Mouse (Mus musculus): Measurements from ENCODE around the gene Gtf2i. TPM values are rescaled to one million over a fixed set of nuclear protein-coding genes. Genes with fewer than 3 reads are reported as not detected.
"Not testable (repeated sequence)": the region's sequence is repeated elsewhere in the genome, so short reads cannot be mapped to it uniquely, and the experiment has no call there.

The Gtf2i gene
- polyA plus RNA-seq, 1 experiment = 79.7 TPM

DNA sequence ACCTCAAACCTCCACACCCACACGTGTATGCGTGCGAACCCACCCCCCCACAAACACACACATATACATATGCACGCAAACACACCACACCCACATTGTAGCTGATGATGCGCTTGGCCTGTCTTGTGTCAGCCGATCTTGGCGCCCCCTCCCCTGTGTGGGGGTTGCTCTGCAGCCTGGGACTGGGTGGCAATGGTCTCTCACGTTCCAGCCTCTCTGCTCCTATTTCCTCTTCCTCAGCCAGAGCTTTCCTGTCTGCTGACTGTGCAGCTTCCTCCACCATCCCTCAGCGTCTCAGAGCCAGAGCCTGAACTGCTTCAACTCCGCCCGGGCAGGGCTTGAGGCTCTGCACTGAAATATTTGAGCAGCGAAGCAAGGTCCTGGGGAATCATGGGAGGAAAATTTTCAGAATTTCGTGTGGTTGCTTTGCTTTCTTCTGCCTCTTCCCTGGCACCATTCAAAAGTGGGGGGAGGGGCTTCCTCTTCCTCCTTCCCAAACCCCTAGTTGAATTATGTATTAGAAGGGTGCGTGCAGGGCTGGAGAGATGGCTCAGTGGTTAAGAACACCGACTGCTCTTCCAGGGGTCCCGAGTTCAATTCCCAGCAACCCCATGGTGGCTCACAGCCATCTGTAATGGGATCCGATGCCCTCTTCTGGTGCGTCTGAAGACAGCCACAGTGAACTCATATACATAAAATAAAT, 28.1 kb upstream of the Gtf2i start:
- no peak for TF ChIP-seq SRF (IDR thresholded peaks at IDR 0.05; ENCODE audit: control insufficient read depth, insufficient read length, low read depth)
- no peak for TF ChIP-seq MAX (IDR thresholded peaks at IDR 0.05; ENCODE audit: low read depth)
- TF ChIP-seq REST (IDR thresholded peaks at IDR 0.05; ENCODE audit: insufficient read depth, insufficient read length) = no peak
- no peak for TF ChIP-seq USF1 (IDR thresholded peaks at IDR 0.05; ENCODE audit: low read depth)
- no peak for TF ChIP-seq MYOG (IDR thresholded peaks at IDR 0.05; ENCODE audit: control insufficient read depth in 1 of 3, insufficient read depth in 1 of 3, insufficient read length in 2 of 3, low read depth in 2 of 3)
- TF ChIP-seq MYOD1 (IDR thresholded peaks at IDR 0.05; ENCODE audit: control insufficient read depth in 1 of 3, insufficient read length in 2 of 3, low read depth in 2 of 3) = no peak
- no peak for TF ChIP-seq POLR2A (IDR thresholded peaks at IDR 0.05; ENCODE audit: insufficient read length, low read depth)
- TF ChIP-seq CEBPB (IDR thresholded peaks at IDR 0.05; ENCODE audit: insufficient read depth, poor library complexity, severe bottlenecking) = no peak
- no peak for TF ChIP-seq TCF3 (IDR thresholded peaks at IDR 0.05; ENCODE audit: insufficient read length, low read depth)
- TF ChIP-seq TCF12 (IDR thresholded peaks at IDR 0.05; ENCODE audit: insufficient read depth, poor library complexity, severe bottlenecking) = no peak
- TF ChIP-seq E2F4 (IDR thresholded peaks at IDR 0.05; ENCODE audit: insufficient read depth) = no peak
- TF ChIP-seq POLR2AphosphoS2 (IDR thresholded peaks at IDR 0.05; ENCODE audit: insufficient read length, low read depth) = no peak
- Histone ChIP-seq H3K4me3 (no peak overlapping the region), H3K4me2 (ENCODE audit: low read depth) (no peak overlapping the region)

DNA sequence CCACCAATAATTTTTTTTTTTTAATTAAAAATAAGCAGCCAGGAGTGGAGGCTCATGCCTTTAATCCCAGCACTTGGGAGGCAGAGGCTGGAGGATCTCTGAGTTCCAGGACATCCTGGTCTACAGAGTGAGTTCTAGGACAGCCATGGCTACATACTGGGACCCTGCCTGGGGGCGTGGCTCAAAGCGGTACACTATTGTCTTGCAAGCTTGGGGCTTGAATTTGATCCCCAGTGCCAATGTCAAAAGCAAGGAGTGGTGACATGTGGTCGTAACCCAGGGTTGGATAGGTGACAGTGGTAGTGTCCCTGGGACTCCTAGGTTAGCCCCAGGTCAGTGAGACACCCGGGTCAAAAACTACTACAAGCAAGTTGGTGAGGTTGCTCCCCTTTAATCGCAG, 27.2 kb upstream of the Gtf2i start:
- Histone ChIP-seq H3K79me2 (ENCODE audit: control insufficient read depth, insufficient read depth) (no peaks in the 10 kb centered on the region), H3K4me2 (ENCODE audit: low read depth) (no peak overlapping the region), H3K27me3 (ENCODE audit: control insufficient read depth, insufficient read depth, insufficient read length) (no peaks in the 10 kb centered on the region), H3K4me3 (no peak overlapping the region), H3ac (ENCODE audit: control insufficient read depth, insufficient read length) (no peak overlapping the region), H3K36me3 (ENCODE audit: control insufficient read depth, insufficient read depth) (no peaks in the 10 kb centered on the region)
- no peak for TF ChIP-seq MYOD1 (IDR thresholded peaks at IDR 0.05; ENCODE audit: control insufficient read depth in 1 of 3, insufficient read length in 2 of 3, low read depth in 2 of 3)
- no peak for TF ChIP-seq TCF3 (IDR thresholded peaks at IDR 0.05; ENCODE audit: insufficient read length, low read depth)
- no peak for TF ChIP-seq E2F4 (IDR thresholded peaks at IDR 0.05; ENCODE audit: insufficient read depth)
- TF ChIP-seq REST (IDR thresholded peaks at IDR 0.05; ENCODE audit: insufficient read depth, insufficient read length) = no peak
- TF ChIP-seq USF1 (IDR thresholded peaks at IDR 0.05; ENCODE audit: low read depth) = no peak
- no peak for TF ChIP-seq POLR2AphosphoS2 (IDR thresholded peaks at IDR 0.05; ENCODE audit: insufficient read length, low read depth)
- no peak for TF ChIP-seq MAX (IDR thresholded peaks at IDR 0.05; ENCODE audit: low read depth)

More for the DNA sequence above, 28.1 kb upstream of the Gtf2i start:
- H3K27me3 ChIP-seq (ENCODE audit: control insufficient read depth, insufficient read depth, insufficient read length) = no peaks in the 10 kb centered on the region
- H3K36me3 ChIP-seq (ENCODE audit: control insufficient read depth, insufficient read depth) = no peaks in the 10 kb centered on the region
- no peaks in the 10 kb centered on the region for H3K79me2 ChIP-seq (ENCODE audit: control insufficient read depth, insufficient read depth)
- no peak overlapping the region for H3ac ChIP-seq (ENCODE audit: control insufficient read depth, insufficient read length)

DNA sequence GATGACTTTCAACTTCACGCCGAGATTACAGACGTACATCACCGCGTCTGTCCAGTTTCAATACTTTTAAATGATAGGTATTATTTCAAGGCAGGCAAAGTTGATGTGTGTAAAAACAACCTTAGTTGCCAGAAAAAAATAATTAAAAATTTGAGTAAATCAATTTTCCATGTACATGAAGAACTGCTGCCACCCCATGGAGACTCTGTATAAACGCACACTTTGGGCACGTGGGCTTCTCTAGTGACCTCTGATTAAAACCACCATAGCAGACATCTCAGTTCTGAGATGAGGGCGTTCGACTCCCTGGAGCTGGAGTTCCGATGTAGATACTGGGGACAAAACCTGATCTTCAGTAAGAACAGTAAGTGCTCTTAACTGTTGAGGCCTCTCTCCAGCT, 26.8 kb upstream of the Gtf2i start:
- TF ChIP-seq MAX (IDR thresholded peaks at IDR 0.05; ENCODE audit: low read depth) = no peak
- no peak for TF ChIP-seq MYOG (IDR thresholded peaks at IDR 0.05; ENCODE audit: control insufficient read depth in 1 of 3, insufficient read depth in 1 of 3, insufficient read length in 2 of 3, low read depth in 2 of 3)
- no peak for TF ChIP-seq TCF3 (IDR thresholded peaks at IDR 0.05; ENCODE audit: insufficient read length, low read depth)
- peak; percentile 81 for TF ChIP-seq USF1 (IDR thresholded peaks at IDR 0.05; ENCODE audit: low read depth)
- Histone ChIP-seq H3K79me2 (ENCODE audit: control insufficient read depth, insufficient read depth) (no peaks in the 10 kb centered on the region), H3K4me3 (no peak overlapping the region)

GRCm38 (mm10) chr5:134340101-134340522, 25.6 kb upstream of the Gtf2i start:
- Histone ChIP-seq H3K79me2 (ENCODE audit: control insufficient read depth, insufficient read depth) (no peaks in the 10 kb centered on the region), H3K4me3 (no peak overlapping the region), H3K27me3 (ENCODE audit: control insufficient read depth, insufficient read depth, insufficient read length) (no peaks in the 10 kb centered on the region), H3K4me2 (ENCODE audit: low read depth) (no peak overlapping the region), H3ac (ENCODE audit: control insufficient read depth, insufficient read length) (no peak overlapping the region), H3K36me3 (ENCODE audit: control insufficient read depth, insufficient read depth) (no peaks in the 10 kb centered on the region)
- TF ChIP-seq SRF (IDR thresholded peaks at IDR 0.05; ENCODE audit: control insufficient read depth, insufficient read length, low read depth) = no peak
- no peak for TF ChIP-seq TCF3 (IDR thresholded peaks at IDR 0.05; ENCODE audit: insufficient read length, low read depth)
- no peak for TF ChIP-seq TCF12 (IDR thresholded peaks at IDR 0.05; ENCODE audit: insufficient read depth, poor library complexity, severe bottlenecking)
- no peak for TF ChIP-seq CEBPB (IDR thresholded peaks at IDR 0.05; ENCODE audit: insufficient read depth, poor library complexity, severe bottlenecking)
- no peak for TF ChIP-seq POLR2A (IDR thresholded peaks at IDR 0.05; ENCODE audit: insufficient read length, low read depth)
- TF ChIP-seq REST (IDR thresholded peaks at IDR 0.05; ENCODE audit: insufficient read depth, insufficient read length) = no peak
- TF ChIP-seq E2F4 (IDR thresholded peaks at IDR 0.05; ENCODE audit: insufficient read depth) = no peak
- TF ChIP-seq MYOG (IDR thresholded peaks at IDR 0.05; ENCODE audit: control insufficient read depth in 1 of 3, insufficient read depth in 1 of 3, insufficient read length in 2 of 3, low read depth in 2 of 3) = no peak
- no peak for TF ChIP-seq MYOD1 (IDR thresholded peaks at IDR 0.05; ENCODE audit: control insufficient read depth in 1 of 3, insufficient read length in 2 of 3, low read depth in 2 of 3)
- no peak for TF ChIP-seq MAX (IDR thresholded peaks at IDR 0.05; ENCODE audit: low read depth)
- no peak for TF ChIP-seq USF1 (IDR thresholded peaks at IDR 0.05; ENCODE audit: low read depth)
- TF ChIP-seq POLR2AphosphoS2 (IDR thresholded peaks at IDR 0.05; ENCODE audit: insufficient read length, low read depth) = no peak

More for the DNA sequence above, 26.8 kb upstream of the Gtf2i start:
- Histone ChIP-seq H3K4me2 (ENCODE audit: low read depth) (no peak overlapping the region), H3K36me3 (ENCODE audit: control insufficient read depth, insufficient read depth) (no peaks in the 10 kb centered on the region), H3K27me3 (ENCODE audit: control insufficient read depth, insufficient read depth, insufficient read length) (no peaks in the 10 kb centered on the region), H3ac (ENCODE audit: control insufficient read depth, insufficient read length) (no peak overlapping the region)

- not testable (repeated sequence) for H3K4me2 ChIP-seq (ENCODE audit: low read depth); H3K79me2 ChIP-seq (ENCODE audit: control insufficient read depth, insufficient read depth); H3K4me3 ChIP-seq; H3ac ChIP-seq (ENCODE audit: control insufficient read depth, insufficient read length); H3K27me3 ChIP-seq (ENCODE audit: control insufficient read depth, insufficient read depth, insufficient read length); H3K36me3 ChIP-seq (ENCODE audit: control insufficient read depth, insufficient read depth)
Measured at GRCm38 (mm10) chr5:134337012-134337411, 22.5 kb upstream of the Gtf2i start.
